Mouse (Mus musculus) gastrocnemius, postnatal 25 days (tissue): ENCODE data around the gene Vmn1r135. TPM values are rescaled to one million over a fixed set of nuclear protein-coding genes. Genes with fewer than 3 reads are reported as not detected.
"Not testable (repeated sequence)": the region's sequence is repeated elsewhere in the genome, so short reads cannot be mapped to it uniquely, and the experiment has no call there.

ENCODE experiments used
- DNase-seq: peaks from one replicate; pipeline ENCODE4 v3.0.0; 2022
- long read RNA-seq, 2 experiments: library from polyadenylated mRNA; stranded (forward); transcript quantifications; one replicate each; pipeline ENCODE4 v2.0.0; 2021
- total RNA-seq, 2 experiments: library from RNA; stranded (reverse); gene quantifications; 1 replicate in 1 of 2; 2 replicates in 1 of 2; pipeline ENCODE4 v1.2.3; 2021

The Vmn1r135 gene
- total RNA-seq, result not detected
- long read RNA-seq, experiment 1, result 0 reads
- long read RNA-seq, experiment 2, result 0 reads

DNA sequence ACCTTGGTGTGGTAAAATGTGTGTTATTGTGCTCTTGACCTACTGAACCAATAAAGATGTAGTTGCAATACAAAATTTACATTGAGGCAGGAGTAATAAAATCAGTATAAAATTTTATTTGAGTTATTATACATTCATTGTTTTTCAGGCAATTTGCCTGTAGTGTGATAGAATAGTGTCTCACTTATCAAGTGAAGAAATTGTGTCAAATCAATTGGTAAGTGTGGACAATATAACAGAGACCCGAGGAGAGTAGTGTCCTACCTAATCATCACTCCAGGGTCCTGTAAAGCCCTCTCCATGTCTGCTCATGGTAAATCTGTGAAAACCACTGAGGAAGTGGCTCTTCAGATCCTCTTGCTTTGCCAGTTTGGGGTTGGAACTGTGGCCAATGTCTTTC, at the start of gene Vmn1r135:
Vmn1r135 (plus strand) TSS at position 301 of the 400 bp plus-strand sequence.
- not testable (repeated sequence) for DNase-seq

DNA sequence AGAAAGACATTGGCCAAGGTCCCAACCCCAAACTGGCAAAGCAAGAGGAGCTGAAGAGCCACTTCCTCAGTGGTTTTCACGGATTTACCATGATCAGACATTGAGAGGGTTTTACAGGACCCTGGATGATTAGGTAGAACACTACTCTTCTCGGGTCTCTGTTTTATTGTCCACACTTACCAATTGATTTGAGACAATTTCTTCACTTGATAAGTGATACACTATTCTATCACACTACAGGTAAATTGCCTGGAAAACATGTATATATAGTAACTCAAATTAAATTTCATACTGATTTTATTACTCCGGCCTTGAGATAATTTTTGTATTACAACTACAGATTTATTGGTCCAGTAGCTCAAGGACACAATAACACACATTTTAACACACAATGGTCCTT, 35.5 kb upstream of the Vmn1r135 start, which contains the start of gene Gm4177:
Gm4177 (minus strand) TSS at position 101 of the 400 bp plus-strand sequence.
- DNase-seq, result not testable (repeated sequence)

DNA sequence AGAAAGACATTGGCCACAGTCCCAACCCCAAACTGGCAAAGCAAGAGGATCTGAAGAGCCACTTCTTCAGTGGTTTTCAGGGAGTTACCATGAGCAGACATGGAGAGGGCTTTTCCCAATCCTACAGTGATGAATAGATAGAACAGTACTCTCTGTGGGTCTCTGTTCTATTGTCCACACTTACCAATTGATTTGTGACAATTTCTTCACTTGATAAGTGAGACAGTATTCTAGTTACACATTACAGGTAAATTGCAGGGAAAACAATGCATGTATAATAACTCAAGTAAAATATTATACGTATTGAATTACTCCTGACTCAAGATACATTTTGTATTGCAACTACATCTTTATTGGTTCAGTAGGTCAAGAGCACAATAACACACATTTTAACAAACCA, 12.0 kb downstream of the Vmn1r135 start, which contains the start of gene Gm5725:
Gm5725 (minus strand) TSS at position 101 of the 400 bp plus-strand sequence.
- not testable (repeated sequence) for DNase-seq

Other genes with a start within 250 kb of the Vmn1r135 start
- not detected for gene Vmn1r132, start 218.3 kb upstream of the Vmn1r135 start, total RNA-seq
- not detected for gene Gm4175, start 70.9 kb upstream of the Vmn1r135 start, total RNA-seq
- not detected for gene Gm4177, start 35.6 kb upstream of the Vmn1r135 start, total RNA-seq
- not detected for gene Gm5725, start 11.9 kb downstream of the Vmn1r135 start, total RNA-seq
- not detected for gene Gm5891, start 88.9 kb downstream of the Vmn1r135 start, total RNA-seq
- gene Vmn1r137, start 162.2 kb downstream of the Vmn1r135 start, total RNA-seq, result not detected
- not detected for gene Vmn1r138, start 196.5 kb downstream of the Vmn1r135 start, total RNA-seq
- gene Gm6176, start 224.0 kb downstream of the Vmn1r135 start, total RNA-seq, result not detected
- not detected for gene Vmn1r139, start 236.7 kb downstream of the Vmn1r135 start, total RNA-seq